Mouse (Mus musculus) forebrain, embryonic 15.5 days (tissue): ENCODE results near the gene Rspo4. TPM values are rescaled to one million over a fixed set of nuclear protein-coding genes. Genes with fewer than 3 reads are reported as not detected.

Experiments used
- ATAC-seq: fragments of 200-750 bp; cut with Nextera tagmentation; replicated peaks from 2 replicates; pipeline ENCODE4 v1.8.0; 2017; ENCODE audit warnings: mild to moderate bottlenecking, moderate TSS enrichment, moderate library complexity
- H3K27ac ChIP-seq: fragments of 300-500 bp; sonication (generic); replicated peaks from 2 replicates; pipeline ENCODE4 v1.5.1; 2015; ENCODE audit warnings: mild to moderate bottlenecking, inconsistent platforms
- H3K27me3 ChIP-seq: fragments of 300-500 bp; sonication (generic); 2 replicates; pipeline ENCODE4 v1.6.1; 2015; ENCODE audit warnings: inconsistent platforms
- H3K36me3 ChIP-seq: fragments of 300-500 bp; sonication (generic); 2 replicates; pipeline ENCODE4 v1.6.1; 2015; ENCODE audit warnings: mild to moderate bottlenecking, inconsistent platforms
- H3K4me1 ChIP-seq: fragments of 300-500 bp; sonication (generic); 2 replicates; pipeline ENCODE4 v1.6.1; 2015; ENCODE audit warnings: inconsistent platforms
- H3K4me2 ChIP-seq: fragments of 300-500 bp; sonication (generic); replicated peaks from 2 replicates; pipeline ENCODE4 v1.6.1; 2015; ENCODE audit warnings: mild to moderate bottlenecking, inconsistent platforms
- H3K4me3 ChIP-seq: fragments of 300-500 bp; sonication (generic); 2 replicates; pipeline ENCODE4 v1.5.1; 2015; ENCODE audit warnings: mild to moderate bottlenecking, inconsistent platforms
- H3K9ac ChIP-seq: fragments of 300-500 bp; sonication (generic); replicated peaks from 2 replicates; pipeline ENCODE4 v1.6.1; 2015; ENCODE audit warnings: mild to moderate bottlenecking, inconsistent platforms
- H3K9me3 ChIP-seq: fragments of 300-500 bp; sonication (generic); 2 replicates; pipeline ENCODE4 v1.6.1; 2016; ENCODE audit warnings: inconsistent platforms
- WGBS: fragments of 180-500 bp; shearing (Covaris S2); methylation state at CpG from one replicate; pipeline ENCODE4 v1.1.7; 2015; ENCODE audit warnings: mixed read lengths; 5-methylcytosine and 5-hydroxymethylcytosine counted together
- polyA plus RNA-seq: library from polyadenylated mRNA; unstranded; fragments of >200 nt; fragmentation: Nextera tagmentation; extraction: Ambion mirVana; gene quantifications from 2 replicates; pipeline ENCODE4 v1.2.1, GENCODE M21; 2015

The Rspo4 gene
- polyA plus RNA-seq, 1 experiment from 2014 or later, result 0.09 TPM

GRCm38 (mm10) chr2:151894209-151894980 lies 51.7 kb downstream of the Rspo4 start:
- 55% methylated on average over 8 of the region's 8 CpGs for WGBS
- H3K4me1 ChIP-seq, result peaks cover 8% of the 10 kb centered on the region

DNA sequence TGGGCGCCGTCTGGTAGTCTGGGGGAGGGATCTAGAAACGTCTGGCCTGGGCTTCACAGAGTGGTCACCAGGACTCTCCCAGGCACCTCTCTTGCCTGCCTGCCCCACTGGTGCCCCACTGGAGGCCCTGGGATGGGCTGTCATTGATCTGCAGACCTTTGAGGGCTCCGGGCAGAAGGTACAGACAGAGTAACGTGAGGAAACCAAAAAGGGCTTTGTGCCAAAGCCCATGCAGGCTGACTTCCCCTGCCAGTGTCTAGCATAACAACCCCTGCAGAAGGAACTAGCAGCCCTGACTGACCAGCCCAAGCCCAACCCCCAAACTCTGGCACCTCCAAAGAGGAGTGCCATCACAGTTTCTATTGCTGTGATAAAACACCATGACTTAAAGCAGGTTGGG lies 53.2 kb downstream of the Rspo4 start:
- H3K4me1 ChIP-seq, result peaks cover 7% of the 10 kb centered on the region
- no peak overlapping the region for H3K4me3 ChIP-seq
- H3K27me3 ChIP-seq, result no peaks in the 10 kb centered on the region
- no peak for ATAC-seq
- H3K9me3 ChIP-seq, result no peaks in the 10 kb centered on the region
- H3K27ac ChIP-seq, result no peak overlapping the region
- no peaks in the 10 kb centered on the region for H3K36me3 ChIP-seq
- no peak overlapping the region for H3K9ac ChIP-seq
- H3K4me2 ChIP-seq, result no peak overlapping the region
- WGBS, result 86% methylated on average over 5 of the region's 5 CpGs

More at GRCm38 (mm10) chr2:151894209-151894980, 51.7 kb downstream of the Rspo4 start:
- H3K4me3 ChIP-seq, result no peak overlapping the region
- H3K9ac ChIP-seq, result no peak overlapping the region
- H3K4me2 ChIP-seq, result no peak overlapping the region
- H3K9me3 ChIP-seq, result no peaks in the 10 kb centered on the region
- peak; percentile 57 for ATAC-seq
- no peaks in the 10 kb centered on the region for H3K27me3 ChIP-seq
- H3K27ac ChIP-seq, result no peak overlapping the region
- no peaks in the 10 kb centered on the region for H3K36me3 ChIP-seq

- 92% methylated on average over 1 of the region's 1 CpGs for WGBS
- Histone ChIP-seq H3K36me3 (no peaks in the 10 kb centered on the region), H3K9ac (no peak overlapping the region), H3K9me3 (no peaks in the 10 kb centered on the region), H3K4me1 (peaks cover 4% of the 10 kb centered on the region; the same call in 1 of the 2 replicates), H3K27ac (no peak overlapping the region), H3K4me2 (no peak overlapping the region), H3K4me3 (no peak overlapping the region), H3K27me3 (no peaks in the 10 kb centered on the region)
- no peak for ATAC-seq
These were observed 55.4 kb downstream of the Rspo4 start for GRCm38 (mm10) chr2:151898106-151898505.

DNA sequence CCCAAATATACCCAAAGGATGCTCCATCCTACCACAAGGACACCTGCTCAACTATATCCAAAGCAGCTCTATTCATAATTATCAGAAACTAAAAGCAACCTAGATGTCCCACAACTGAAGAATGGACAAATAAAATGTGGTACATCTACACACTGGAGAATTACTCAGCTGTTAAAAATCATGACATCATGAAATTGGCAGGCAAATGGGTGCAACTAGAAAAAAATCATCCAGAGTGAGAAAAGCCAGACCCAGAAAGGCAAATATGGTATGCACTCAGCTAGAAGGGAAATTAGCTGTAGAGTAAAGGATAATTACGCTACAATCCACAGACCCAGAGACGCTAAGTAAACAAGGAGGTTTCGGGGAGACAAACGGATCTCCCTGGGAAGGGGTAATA lies 58.1 kb downstream of the Rspo4 start:
- ATAC-seq, result no peak
- Histone ChIP-seq H3K4me1 (no peaks in the 10 kb centered on the region), H3K27ac (no peak overlapping the region), H3K36me3 (no peaks in the 10 kb centered on the region), H3K9ac (no peak overlapping the region), H3K4me3 (no peak overlapping the region), H3K9me3 (no peaks in the 10 kb centered on the region), H3K27me3 (no peaks in the 10 kb centered on the region), H3K4me2 (no peak overlapping the region)
- 79% methylated on average over 4 of the region's 4 CpGs for WGBS

DNA sequence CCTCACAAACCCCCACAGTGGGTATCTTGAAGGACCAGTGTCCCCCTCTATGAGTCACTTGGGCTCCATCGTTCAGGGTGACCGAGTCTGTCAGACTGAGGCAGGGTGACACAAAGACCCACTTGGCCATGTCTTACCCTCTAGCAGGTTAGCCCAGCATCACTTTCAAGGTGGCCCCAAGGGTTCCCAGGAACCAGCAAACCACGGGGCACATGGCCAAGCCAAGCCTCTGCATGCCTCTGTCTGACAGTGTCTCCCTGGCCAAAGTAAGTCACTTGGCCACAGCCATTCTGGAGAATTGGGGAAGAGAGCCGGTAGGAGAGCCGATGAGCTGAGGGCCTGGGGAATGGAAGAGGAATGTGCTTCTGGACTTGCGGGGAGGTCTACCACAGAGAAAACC lies 60.5 kb downstream of the Rspo4 start:
- H3K27ac ChIP-seq, result no peak overlapping the region
- no peaks in the 10 kb centered on the region for H3K9me3 ChIP-seq
- H3K4me3 ChIP-seq, result no peak overlapping the region
- ATAC-seq, result no peak
- H3K4me1 ChIP-seq, result no peaks in the 10 kb centered on the region
- no peak overlapping the region for H3K4me2 ChIP-seq
- 84% methylated on average over 6 of the region's 6 CpGs for WGBS
- H3K36me3 ChIP-seq, result no peaks in the 10 kb centered on the region
- no peaks in the 10 kb centered on the region for H3K27me3 ChIP-seq
- H3K9ac ChIP-seq, result no peak overlapping the region

DNA sequence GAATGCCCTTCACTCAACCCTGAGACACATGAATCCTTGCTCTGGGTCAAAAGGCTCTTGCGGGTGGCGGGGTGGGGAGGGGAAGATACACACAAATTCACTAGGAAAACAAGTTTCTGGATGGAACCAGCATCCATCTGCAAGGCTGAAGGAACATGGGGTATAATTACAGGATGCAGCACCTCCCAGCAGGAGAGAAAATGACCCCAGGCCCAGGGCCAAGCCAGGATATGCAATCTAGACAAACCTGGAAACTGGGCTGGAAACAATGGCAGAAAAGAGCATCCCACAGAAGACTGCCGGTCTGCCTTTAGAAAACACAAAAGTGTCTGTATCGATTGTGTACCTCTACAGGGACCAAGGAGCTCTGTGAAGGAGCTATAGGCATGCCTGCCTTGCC lies 61.2 kb downstream of the Rspo4 start:
- Histone ChIP-seq H3K9ac (no peak overlapping the region), H3K9me3 (no peaks in the 10 kb centered on the region), H3K27me3 (no peaks in the 10 kb centered on the region), H3K4me3 (no peak overlapping the region), H3K4me2 (no peak overlapping the region), H3K27ac (no peak overlapping the region), H3K4me1 (no peaks in the 10 kb centered on the region), H3K36me3 (no peaks in the 10 kb centered on the region)
- 79% methylated on average over 4 of the region's 4 CpGs for WGBS
- no peak for ATAC-seq

DNA sequence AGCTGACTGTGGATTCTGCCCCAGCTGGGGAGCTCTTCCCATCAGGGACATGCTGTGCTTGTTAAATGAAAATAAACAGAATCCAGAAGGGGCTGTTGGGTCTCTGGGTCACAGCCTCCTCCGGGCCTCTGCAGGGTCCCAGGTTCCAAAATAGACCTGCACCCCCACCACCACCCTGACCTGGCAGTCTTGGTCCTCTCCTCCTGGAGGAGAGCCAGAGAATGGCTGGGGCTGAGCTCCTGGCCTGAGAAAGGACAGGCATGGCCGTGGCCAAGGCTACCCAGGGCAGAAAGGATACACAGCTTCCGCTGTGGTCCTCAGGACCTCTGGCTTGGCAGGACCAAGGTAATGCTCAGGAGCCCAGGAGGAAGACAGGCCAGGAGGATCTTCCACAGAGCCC lies 61.9 kb downstream of the Rspo4 start:
- no peaks in the 10 kb centered on the region for H3K4me1 ChIP-seq
- no peak for ATAC-seq

GRCm38 (mm10) chr2:151907020-151907419 lies 64.3 kb downstream of the Rspo4 start:
- 76% methylated on average over 2 of the region's 2 CpGs for WGBS
- H3K9ac ChIP-seq, result no peak overlapping the region
- H3K27ac ChIP-seq, result no peak overlapping the region
- no peak overlapping the region for H3K4me3 ChIP-seq
- H3K9me3 ChIP-seq, result no peaks in the 10 kb centered on the region
- ATAC-seq, result no peak
- no peaks in the 10 kb centered on the region for H3K27me3 ChIP-seq
- H3K4me2 ChIP-seq, result no peak overlapping the region
- no peaks in the 10 kb centered on the region for H3K4me1 ChIP-seq
- H3K36me3 ChIP-seq, result no peaks in the 10 kb centered on the region

More for the DNA sequence above, 61.9 kb downstream of the Rspo4 start:
- WGBS, result 70% methylated on average over 3 of the region's 3 CpGs
- H3K4me2 ChIP-seq, result no peak overlapping the region
- no peaks in the 10 kb centered on the region for H3K36me3 ChIP-seq
- H3K9ac ChIP-seq, result no peak overlapping the region
- no peak overlapping the region for H3K27ac ChIP-seq
- H3K9me3 ChIP-seq, result no peaks in the 10 kb centered on the region
- H3K27me3 ChIP-seq, result no peaks in the 10 kb centered on the region
- H3K4me3 ChIP-seq, result no peak overlapping the region

GRCm38 (mm10) chr2:151909386-151909785 lies 66.7 kb downstream of the Rspo4 start:
- Histone ChIP-seq H3K4me2 (no peak overlapping the region), H3K4me1 (no peaks in the 10 kb centered on the region), H3K4me3 (no peak overlapping the region), H3K27me3 (no peaks in the 10 kb centered on the region), H3K27ac (no peak overlapping the region), H3K36me3 (no peaks in the 10 kb centered on the region), H3K9me3 (no peaks in the 10 kb centered on the region), H3K9ac (no peak overlapping the region)
- ATAC-seq, result no peak
- 86% methylated on average over 3 of the region's 3 CpGs for WGBS

GRCm38 (mm10) chr2:151910498-151910897 lies 67.8 kb downstream of the Rspo4 start:
- H3K9me3 ChIP-seq, result no peaks in the 10 kb centered on the region
- H3K9ac ChIP-seq, result no peak overlapping the region
- WGBS, result 68% methylated on average over 5 of the region's 5 CpGs
- H3K4me3 ChIP-seq, result no peak overlapping the region
- H3K27me3 ChIP-seq, result no peaks in the 10 kb centered on the region
- H3K4me1 ChIP-seq, result no peaks in the 10 kb centered on the region
- no peak overlapping the region for H3K27ac ChIP-seq
- H3K36me3 ChIP-seq, result no peaks in the 10 kb centered on the region
- ATAC-seq, result no peak
- H3K4me2 ChIP-seq, result no peak overlapping the region

DNA sequence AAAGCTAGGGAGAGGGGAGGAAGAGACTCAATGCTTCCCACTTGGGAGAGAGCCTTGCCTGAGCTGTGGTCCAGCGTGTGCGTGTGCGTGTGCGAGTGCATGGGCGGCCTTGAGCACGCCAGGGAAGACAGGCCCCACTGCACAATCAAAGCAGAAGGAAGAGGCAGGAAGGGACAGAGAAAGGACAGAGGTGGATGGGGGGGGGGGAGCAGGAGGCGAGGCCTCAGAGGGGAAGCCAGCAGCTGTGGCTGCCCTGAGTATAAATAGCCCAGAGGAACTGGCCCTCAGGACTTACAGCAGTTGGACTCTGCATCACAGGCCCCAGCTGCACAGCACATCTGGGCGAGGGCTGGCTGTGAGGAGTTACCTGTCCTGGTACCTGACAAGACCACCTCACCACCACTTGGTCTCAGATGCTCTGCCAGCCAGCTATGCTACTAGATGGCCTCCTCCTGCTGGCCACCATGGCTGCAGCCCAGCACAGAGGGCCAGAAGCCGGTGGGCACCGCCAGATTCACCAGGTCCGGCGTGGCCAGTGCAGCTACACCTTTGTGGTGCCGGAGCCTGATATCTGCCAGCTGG lies 68.3 kb downstream of the Rspo4 start, which contains the start of gene Angpt4:
TSS of gene Angpt4 (plus strand) at position 292 of the 582 bp plus-strand sequence.
- Histone ChIP-seq H3K36me3 (no peaks in the 10 kb centered on the region), H3K9ac (no peak within 1 kb of the TSS), H3K4me3 (no peak within 1 kb of the TSS), H3K4me1 (no peaks in the 10 kb centered on the region), H3K27ac (no peak within 1 kb of the TSS), H3K4me2 (no peak within 1 kb of the TSS), H3K9me3 (no peaks in the 10 kb centered on the region), H3K27me3 (no peaks in the 10 kb centered on the region)
- 80% methylated on average over 12 of the region's 13 CpGs for WGBS
- no peak for ATAC-seq

DNA sequence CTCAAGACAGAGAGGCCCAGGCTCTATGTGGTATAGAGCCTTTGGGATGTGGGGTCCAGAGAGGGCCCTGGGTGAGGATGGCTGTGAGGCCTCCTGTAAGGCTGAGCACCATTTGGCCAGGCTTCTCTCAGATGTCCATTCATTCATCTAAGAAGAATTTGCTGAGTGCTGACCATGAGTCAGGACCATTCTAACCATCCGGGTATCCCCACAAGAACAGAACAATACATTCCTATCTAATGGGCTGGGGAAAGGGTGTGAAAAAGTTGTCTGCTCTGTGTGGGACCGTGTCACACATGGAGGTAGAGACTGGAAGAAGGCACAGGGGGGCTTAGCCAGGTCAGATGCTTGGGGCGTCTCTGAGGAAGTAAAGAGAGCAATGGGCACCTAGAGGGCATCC lies 69.0 kb downstream of the Rspo4 start:
- Histone ChIP-seq H3K9me3 (no peaks in the 10 kb centered on the region), H3K9ac (no peak overlapping the region)
- WGBS, result 75% methylated on average over 3 of the region's 3 CpGs

More for the DNA sequence above, 69.0 kb downstream of the Rspo4 start:
- Histone ChIP-seq H3K4me2 (no peak overlapping the region), H3K36me3 (no peaks in the 10 kb centered on the region), H3K4me1 (no peaks in the 10 kb centered on the region), H3K27me3 (no peaks in the 10 kb centered on the region), H3K27ac (no peak overlapping the region), H3K4me3 (no peak overlapping the region)
- no peak for ATAC-seq
